Mouse (Mus musculus) CH12.LX (cell line): ENCODE results near the gene Bfsp2. TPM values are rescaled to one million over a fixed set of nuclear protein-coding genes. Genes with fewer than 3 reads are reported as not detected.

Experiments
- DNase-seq: peaks from one replicate; pipeline ENCODE4 v3.0.0-alpha.2; 2013; ENCODE audit errors: extremely low read depth
- H3K27ac ChIP-seq: 2 replicates; pipeline ENCODE4 v1.5.1; 2012; ENCODE audit warnings: low read depth, mild to moderate bottlenecking, control low read depth, moderate library complexity; ENCODE audit not compliant: insufficient read depth
- H3K27me3 ChIP-seq: replicated peaks from 2 replicates; pipeline ENCODE3; 2012; ENCODE audit warnings: inconsistent platforms
- H3K36me3 ChIP-seq, 2 experiments: replicated peaks in 1 of 2; 2 replicates each; pipeline versions ENCODE3 to v1.6.1; 2012; ENCODE audit warnings: inconsistent platforms in 1 of 2, low read length in 1 of 2, mild to moderate bottlenecking in 1 of 2, mixed read lengths in 1 of 2, moderate library complexity in 1 of 2; ENCODE audit not compliant: control insufficient read depth in 1 of 2, insufficient read depth in 1 of 2
- H3K4me1 ChIP-seq, 2 experiments: 2 replicates each; pipeline ENCODE4 v1.6.1; 2012; ENCODE audit warnings: inconsistent platforms in 1 of 2, moderate library complexity in 1 of 2; ENCODE audit not compliant: insufficient read depth in 2 of 2, control insufficient read depth in 1 of 2
- H3K4me2 ChIP-seq: 2 replicates; pipeline ENCODE4 v1.6.1; 2012; ENCODE audit warnings: low read depth, mild to moderate bottlenecking, control low read depth; ENCODE audit not compliant: poor library complexity, insufficient read depth, severe bottlenecking
- H3K4me3 ChIP-seq, 3 experiments: fragments of 150-350 bp in 1 of 3; sonication (generic) in 1 of 3; replicated peaks in 1 of 3; 2 replicates each; pipeline versions ENCODE3 to v1.5.1; 2011 to 2012; ENCODE audit warnings: low read depth in 2 of 3, low read length in 2 of 3, mild to moderate bottlenecking in 2 of 3, moderate library complexity in 2 of 3, control low read depth in 1 of 3, improper control_type of control experiment in 1 of 3, inconsistent platforms in 1 of 3, mixed read lengths in 1 of 3; ENCODE audit not compliant: poor library complexity in 1 of 3
- H3K79me2 ChIP-seq: replicated peaks from 2 replicates; pipeline ENCODE4 v1.6.1; 2012; ENCODE audit warnings: mild to moderate bottlenecking, moderate library complexity; ENCODE audit not compliant: control insufficient read depth, poor library complexity, insufficient read depth, severe bottlenecking; ENCODE audit errors: extremely low read depth
- H3K9ac ChIP-seq: 2 replicates; pipeline ENCODE4 v1.6.1; 2012; ENCODE audit warnings: low read depth, mild to moderate bottlenecking, control low read depth, moderate library complexity; ENCODE audit not compliant: insufficient read depth
- H3K9me3 ChIP-seq: replicated peaks from 2 replicates; pipeline ENCODE3; 2012; ENCODE audit warnings: low read length, inconsistent platforms, mixed read lengths
- BHLHE40 ChIP-seq: IDR thresholded peaks from 2 replicates; pipeline ENCODE4 v1.6.1; 2011; ENCODE audit warnings: mild to moderate bottlenecking, low read depth, low read length, improper control_type of control experiment
- CHD1 ChIP-seq: IDR thresholded peaks from 2 replicates; pipeline ENCODE4 v1.6.1; 2012; ENCODE audit warnings: low read depth, low read length, improper control_type of control experiment, inconsistent platforms
- CHD2 ChIP-seq: IDR thresholded peaks from 2 replicates; pipeline ENCODE4 v1.6.1; 2011; ENCODE audit warnings: low read length, improper control_type of control experiment
- CTCF ChIP-seq, 2 experiments: IDR thresholded peaks in 1 of 2; conservative IDR thresholded peaks in 1 of 2; 2 replicates each; pipeline ENCODE4 v1.5.1; 2011 to 2012; ENCODE audit warnings: low read depth in 2 of 2, low read length in 2 of 2, improper control_type of control experiment in 1 of 2, inconsistent platforms in 1 of 2, mild to moderate bottlenecking in 1 of 2, moderate library complexity in 1 of 2
- E2F4 ChIP-seq: IDR thresholded peaks from 2 replicates; pipeline ENCODE4 v1.6.1; 2011; ENCODE audit warnings: low read depth, low read length, improper control_type of control experiment; ENCODE audit not compliant: insufficient replicate concordance
- GABPA ChIP-seq: IDR thresholded peaks from 2 replicates; pipeline ENCODE4 v1.6.1; 2012; ENCODE audit warnings: low read depth, low read length, improper control_type of control experiment, inconsistent platforms; ENCODE audit not compliant: insufficient replicate concordance
- HCFC1 ChIP-seq: IDR thresholded peaks from 2 replicates; pipeline ENCODE4 v1.6.1; 2012; ENCODE audit warnings: low read depth, mild to moderate bottlenecking, inconsistent platforms, low read length, improper control_type of control experiment
- JUND ChIP-seq: conservative IDR thresholded peaks from 2 replicates; pipeline ENCODE4 v1.6.1; 2011; ENCODE audit warnings: low read depth, low read length, improper control_type of control experiment
- KAT2A ChIP-seq: IDR thresholded peaks from 2 replicates; pipeline ENCODE4 v1.6.1; 2012; ENCODE audit warnings: low read length, improper control_type of control experiment, inconsistent platforms; ENCODE audit not compliant: insufficient replicate concordance
- MAX ChIP-seq: IDR thresholded peaks from 2 replicates; pipeline ENCODE4 v1.6.1; 2011; ENCODE audit warnings: low read length, improper control_type of control experiment
- MEF2A ChIP-seq: IDR thresholded peaks from 2 replicates; pipeline ENCODE4 v1.6.1; 2014; ENCODE audit warnings: low read depth, mild to moderate bottlenecking, inconsistent platforms, low read length, improper control_type of control experiment, borderline replicate concordance
- MXI1 ChIP-seq: IDR thresholded peaks from 2 replicates; pipeline ENCODE4 v1.6.1; 2011; ENCODE audit warnings: mild to moderate bottlenecking, low read depth, low read length, improper control_type of control experiment
- NELFE ChIP-seq: IDR thresholded peaks from 2 replicates; pipeline ENCODE4 v1.6.1; 2011; ENCODE audit warnings: low read depth, low read length, improper control_type of control experiment
- NRF1 ChIP-seq: IDR thresholded peaks from 2 replicates; pipeline ENCODE4 v1.6.1; 2014; ENCODE audit warnings: low read depth, mild to moderate bottlenecking, inconsistent platforms, low read length, improper control_type of control experiment, moderate library complexity
- PAX5 ChIP-seq: IDR thresholded peaks from 2 replicates; pipeline ENCODE4 v1.6.1; 2012; ENCODE audit warnings: low read length, inconsistent platforms, mixed read lengths
- POLR2AphosphoS2 ChIP-seq: IDR thresholded peaks from 2 replicates; pipeline ENCODE4 v1.6.1; 2011; ENCODE audit warnings: low read depth, low read length, improper control_type of control experiment
- RAD21 ChIP-seq: IDR thresholded peaks from 2 replicates; pipeline ENCODE4 v1.6.1; 2011; ENCODE audit warnings: low read depth, mild to moderate bottlenecking, low read length, improper control_type of control experiment, moderate library complexity
- SIN3A ChIP-seq: IDR thresholded peaks from 2 replicates; pipeline ENCODE4 v1.6.1; 2012; ENCODE audit warnings: low read length, improper control_type of control experiment, inconsistent platforms
- USF1 ChIP-seq: IDR thresholded peaks from 2 replicates; pipeline ENCODE4 v1.6.1; 2014; ENCODE audit warnings: low read depth, mild to moderate bottlenecking, inconsistent platforms, low read length, improper control_type of control experiment
- USF2 ChIP-seq: conservative IDR thresholded peaks from 2 replicates; pipeline ENCODE4 v1.6.1; 2011; ENCODE audit warnings: low read depth, low read length, improper control_type of control experiment
- ZC3H11A ChIP-seq: IDR thresholded peaks from 2 replicates; pipeline ENCODE4 v1.6.1; 2012; ENCODE audit warnings: low read depth, mild to moderate bottlenecking, inconsistent platforms, low read length, improper control_type of control experiment
- ZKSCAN1 ChIP-seq: IDR thresholded peaks from 2 replicates; pipeline ENCODE4 v1.6.1; 2012; ENCODE audit warnings: low read depth, inconsistent platforms, low read length, improper control_type of control experiment, borderline replicate concordance
- ZMIZ1 ChIP-seq: IDR thresholded peaks from 2 replicates; pipeline ENCODE4 v1.6.1; 2012; ENCODE audit warnings: low read depth, mild to moderate bottlenecking, inconsistent platforms, low read length, improper control_type of control experiment
- ZNF384 ChIP-seq: IDR thresholded peaks from 2 replicates; pipeline ENCODE4 v1.6.1; 2012; ENCODE audit warnings: low read depth, low read length, improper control_type of control experiment, inconsistent platforms
- dilution Hi-C: fragments of 300-500 bp; cut with MboI; formaldehyde crosslinking; loops from 2 replicates; pipeline ENCODE4 v1.14.3; 2020; ENCODE audit warnings: low sequenced_read_pairs; ENCODE audit not compliant: extremely low pct_unique_long_range_greater_than_20kb, extremely low pct_ligation_motif_present
- in situ Hi-C: fragments of 300-500 bp; cut with MboI; formaldehyde crosslinking; loops from 3 replicates; pipeline ENCODE4 v1.14.3; 2019; ENCODE audit warnings: low sequenced_read_pairs, low pct_ligation_motif_present, low pct_unique_long_range_greater_than_20kb, mixed read lengths
- polyA plus RNA-seq: library from polyadenylated mRNA; unstranded; fragments of >175 nt; gene quantifications from 2 replicates; pipeline ENCODE4 v1.2.1, GENCODE M21; 2012; ENCODE audit warnings: low read depth; ENCODE audit not compliant: insufficient read length
- total RNA-seq, 2 experiments: library from RNA; depleted of rRNA; stranded (reverse); fragments of 300-350 nt in 1 of 2; fragments of >200 nt in 1 of 2; gene quantifications; 2 replicates each; pipeline ENCODE4 v1.2.3; 2012 to 2014

Bfsp2 gene
- total and polyA plus RNA-seq, 3 experiments: 0.64 to 4.8 (median 3.4) TPM

DNA sequence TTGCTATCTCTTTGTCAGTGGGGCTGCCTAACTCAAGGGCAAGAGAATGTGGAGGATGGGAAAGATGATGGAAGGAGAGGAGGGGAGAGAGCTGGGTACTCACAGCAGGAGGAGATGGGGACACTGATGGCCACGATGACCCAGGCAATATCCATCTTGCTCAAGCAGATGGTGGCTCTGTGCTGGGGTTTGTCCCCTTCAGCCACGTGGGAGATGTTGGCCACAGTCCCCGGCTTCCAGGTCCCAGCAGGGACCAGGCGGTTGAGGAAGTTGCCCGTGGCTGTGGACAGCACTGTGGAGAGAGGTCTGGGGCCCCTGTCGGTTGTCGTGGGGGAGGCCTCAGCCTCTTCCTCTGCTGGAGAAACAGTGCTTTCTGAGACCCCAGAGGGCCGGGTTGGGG, 18.5 kb upstream of the Bfsp2 start:
- Histone ChIP-seq H3K9me3 (no peaks in the 10 kb centered on the region), H3K27ac (no peak overlapping the region), H3K36me3 (no peaks in the 10 kb centered on the region), H3K4me2 (no peak overlapping the region), H3K4me1 (peaks cover 5 to 20% of the 10 kb centered on the region in 2 experiments), H3K79me2 (no peaks in the 10 kb centered on the region), H3K9ac (no peak overlapping the region), H3K27me3 (peaks cover 9% of the 10 kb centered on the region), H3K4me3 (no peak overlapping the region)
- dilution Hi-C loops: no loop called here
- TF ChIP-seq MEF2A: no peak
- TF ChIP-seq ZNF384: no peak
- TF ChIP-seq USF2: no peak
- no peak for TF ChIP-seq NELFE
- TF ChIP-seq MXI1: no peak
- TF ChIP-seq RAD21: no peak
- TF ChIP-seq CTCF (conservative IDR thresholded peaks at IDR 0.05 in 1 of 2, IDR thresholded peaks at IDR 0.05 in 1 of 2; ENCODE audit: low read depth in 2 of 2, low read length in 2 of 2): no peak
- no peak for TF ChIP-seq ZKSCAN1
- TF ChIP-seq JUND: no peak
- TF ChIP-seq POLR2AphosphoS2: no peak
- TF ChIP-seq ZMIZ1: no peak
- TF ChIP-seq CHD2: no peak
- TF ChIP-seq PAX5: no peak
- no peak for TF ChIP-seq CHD1
- no peak for TF ChIP-seq E2F4
- TF ChIP-seq SIN3A: no peak
- no peak for DNase-seq
- in situ Hi-C loops: loop anchor here (10.0 to 25.0 kb wide), 2 partner anchors 256 to 514 kb away; partner anchors contain the start of gene Nphp3

- DNase-seq: no peak
- H3K4me3 ChIP-seq: no peak overlapping the region
- H3K4me1 ChIP-seq: peaks cover 0 to 11% of the 10 kb centered on the region in 2 experiments; a peak in 3 of 4 replicates
- dilution Hi-C loops: no loop called here
- H3K4me2 ChIP-seq: no peak overlapping the region
- TF ChIP-seq BHLHE40 (no peak), MXI1 (no peak), NRF1 (no peak), NELFE (no peak), GABPA (no peak), ZNF384 (no peak), ZC3H11A (no peak), SIN3A (no peak), USF1 (no peak), MAX (no peak), KAT2A (no peak), MEF2A (no peak), HCFC1 (no peak)
- H3K9me3 ChIP-seq: no peaks in the 10 kb centered on the region
- in situ Hi-C loops: loop anchor here (10.0 to 25.0 kb wide), 2 partner anchors 259 to 517 kb away; partner anchors contain the start of gene Nphp3
- no peak overlapping the region for H3K27ac ChIP-seq
- no peak overlapping the region for H3K9ac ChIP-seq
- H3K27me3 ChIP-seq: peaks cover 15% of the 10 kb centered on the region
- H3K36me3 ChIP-seq: no peaks in the 10 kb centered on the region
- H3K79me2 ChIP-seq: no peaks in the 10 kb centered on the region
Observed at GRCm38 (mm10) chr9:103495391-103495790, 15.2 kb upstream of the Bfsp2 start.
